Mouse (Mus musculus): Measurements from ENCODE around the gene Tekt1.

- TF ChIP-seq POLR2A (IDR thresholded peaks at IDR 0.05; ENCODE audit: insufficient read depth, low read depth, low read length) (no peak), CTCF (IDR thresholded peaks at IDR 0.05; ENCODE audit: insufficient read depth, low read depth, low read length) (no peak)
Observed at GRCm38 (mm10) chr11:72308982-72309381, 53.3 kb downstream of the Tekt1 start.
